In the genomic region with DNA sequence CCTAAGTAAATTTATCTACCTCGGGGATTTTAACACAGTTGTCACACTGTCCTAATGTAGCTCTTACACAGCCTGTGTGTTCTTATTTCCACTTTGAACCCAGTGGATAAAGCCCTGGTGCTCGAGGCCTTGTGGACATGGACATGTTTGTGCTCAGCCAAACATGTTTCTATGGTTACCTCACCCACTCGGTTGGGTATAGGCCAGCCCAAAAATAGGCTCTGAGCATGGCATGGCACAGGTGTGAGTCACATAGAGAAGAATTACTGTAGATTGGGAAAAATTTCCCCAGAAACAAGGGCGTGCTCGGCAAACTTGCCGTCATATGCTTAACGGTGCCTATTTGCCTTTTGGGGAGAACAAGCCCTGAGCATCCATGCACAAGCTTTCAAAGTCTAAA, we compare ENCODE assay signal across 12 mouse cellular contexts.
DNase-seq lines count a peak whose midpoint lies in the region; ATAC-seq lines count a peak whose summit lies in the region.
"Had no signal": no experiment of that assay in that cellular context is flagged by ENCODE, and none has a peak within 500 bp of the region (broad histone marks: within the 10 kb centered on the region; RNA-seq: fewer than 3 reads in every experiment).

No protein-coding gene starts in this region.

- H3K4me3 ChIP-seq in brown adipose tissue, adult 24 weeks (ENCODE audit: insufficient read depth, low read depth, low read length): no peak overlapping the region
- H3K4me3 ChIP-seq: embryonic facial prominence, embryonic 10.5 days; neural tube, embryonic 12.5 days had no signal

- no peak for DNase-seq in cerebellum, adult 11-12 months
- DNase-seq in layer of hippocampus, adult 8-10 months (ENCODE audit: low spot score in 2 of 2): peak; percentile 11 to 32
- DNase-seq in layer of hippocampus, postnatal 14 days (ENCODE audit: low spot score in 2 of 2): no peak
- DNase-seq in left cerebral cortex, adult 8-10 months (ENCODE audit: low spot score in 2 of 2): peak; percentile 7 to 62
- DNase-seq in B cell, adult 2 months: no peak
- DNase-seq: lung, postnatal 4 days had no signal

- peak overlapping the region; percentile 86 for H3K27ac ChIP-seq in brown adipose tissue, adult 24 weeks (replicated peaks; ENCODE audit: low read depth, low read length)
- H3K27ac ChIP-seq: embryonic facial prominence, embryonic 10.5 days; neural tube, embryonic 12.5 days had no signal

- H3K4me1 ChIP-seq in brown adipose tissue, adult 24 weeks (ENCODE audit: control insufficient read depth, insufficient read depth, insufficient read length, low read length): peaks cover 44% of the 10 kb centered on the region
- H3K4me1 ChIP-seq: neural tube, embryonic 12.5 days had no signal

- peak; percentile 69; the same call in 1 of the 2 replicates for ATAC-seq in cerebellum, adult (ENCODE audit: insufficient number of reproducible peaks, low FRiP score, low TSS enrichment)
- ATAC-seq in monocyte, adult 5-6 weeks (replicated peaks; ENCODE audit: insufficient number of reproducible peaks, low FRiP score, low TSS enrichment, poor library complexity, severe bottlenecking): no peak
- ATAC-seq: inflammation-experienced regulatory T-cells, adult 6 months had no signal

Comparison
In these comparisons a context has a peak if more than half of its experiments do, and no peak if none do; other contexts are left out.
1. DNase-seq: peak in layer of hippocampus, adult 8-10 months (2 of 2) and left cerebral cortex, adult 8-10 months (2 of 2); none in cerebellum, adult 11-12 months (single experiment), layer of hippocampus, postnatal 14 days (0 of 2) and B cell, adult 2 months (0 of 2).